Mouse (Mus musculus) c-Kit-positive CD71-positive TER-119-positive erythroid progenitor cells, embryonic 14.5 days (primary cell): ENCODE results near the gene Mtfp1.
"Not testable (repeated sequence)": the region's sequence is repeated elsewhere in the genome, so short reads cannot be mapped to it uniquely, and the experiment has no call there.

Experiments
- DNase-seq: peaks from one replicate; pipeline ENCODE4 v3.0.0-alpha.2; 2013; ENCODE audit warnings: low spot score

Gene Mtfp1

DNA sequence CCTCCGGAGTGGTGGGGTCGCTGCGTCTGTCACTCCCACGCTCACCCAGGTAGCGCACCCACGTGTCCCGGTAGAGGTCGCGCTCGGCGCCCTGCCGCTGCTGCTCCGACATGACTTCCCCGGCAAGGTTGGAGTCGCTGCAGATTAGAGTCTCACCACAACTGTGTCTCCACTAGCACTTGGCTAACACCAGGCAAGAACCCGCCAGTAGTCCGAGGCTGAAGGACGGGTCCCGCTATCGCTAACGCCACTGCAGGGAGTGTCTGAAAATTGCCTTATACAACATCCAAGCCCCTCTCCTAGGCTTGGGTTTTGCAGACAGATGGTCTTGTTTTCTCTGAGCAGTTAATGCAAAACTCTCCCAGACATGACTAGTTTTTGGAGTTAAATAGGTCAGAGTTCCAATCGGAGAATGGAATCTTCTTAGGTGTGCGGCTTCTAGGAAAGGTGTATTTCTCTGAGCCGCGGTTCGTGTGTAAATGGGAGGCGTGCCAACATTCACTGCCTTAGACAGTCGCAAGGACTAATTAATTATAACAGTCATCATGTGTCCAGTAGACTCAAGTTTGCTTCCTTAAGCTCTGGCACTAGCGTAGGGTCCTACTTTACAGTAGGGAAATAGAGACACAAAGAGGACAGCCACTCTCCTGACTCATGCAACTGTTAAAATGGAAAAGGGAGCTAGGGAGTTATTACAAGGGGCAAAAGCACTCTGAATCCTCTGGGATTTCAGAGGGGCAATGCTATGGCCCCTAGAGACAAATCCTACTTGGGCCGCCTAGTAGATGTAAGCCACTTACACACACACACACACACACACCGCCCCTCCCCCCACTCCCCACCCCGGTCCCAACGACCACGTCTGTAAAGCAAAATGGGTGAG, at the start of gene Mtfp1:
TSS of gene Mtfp1 (minus strand) at position 275 of the 883 bp plus-strand sequence.
- peak; percentile 66 for DNase-seq

DNA sequence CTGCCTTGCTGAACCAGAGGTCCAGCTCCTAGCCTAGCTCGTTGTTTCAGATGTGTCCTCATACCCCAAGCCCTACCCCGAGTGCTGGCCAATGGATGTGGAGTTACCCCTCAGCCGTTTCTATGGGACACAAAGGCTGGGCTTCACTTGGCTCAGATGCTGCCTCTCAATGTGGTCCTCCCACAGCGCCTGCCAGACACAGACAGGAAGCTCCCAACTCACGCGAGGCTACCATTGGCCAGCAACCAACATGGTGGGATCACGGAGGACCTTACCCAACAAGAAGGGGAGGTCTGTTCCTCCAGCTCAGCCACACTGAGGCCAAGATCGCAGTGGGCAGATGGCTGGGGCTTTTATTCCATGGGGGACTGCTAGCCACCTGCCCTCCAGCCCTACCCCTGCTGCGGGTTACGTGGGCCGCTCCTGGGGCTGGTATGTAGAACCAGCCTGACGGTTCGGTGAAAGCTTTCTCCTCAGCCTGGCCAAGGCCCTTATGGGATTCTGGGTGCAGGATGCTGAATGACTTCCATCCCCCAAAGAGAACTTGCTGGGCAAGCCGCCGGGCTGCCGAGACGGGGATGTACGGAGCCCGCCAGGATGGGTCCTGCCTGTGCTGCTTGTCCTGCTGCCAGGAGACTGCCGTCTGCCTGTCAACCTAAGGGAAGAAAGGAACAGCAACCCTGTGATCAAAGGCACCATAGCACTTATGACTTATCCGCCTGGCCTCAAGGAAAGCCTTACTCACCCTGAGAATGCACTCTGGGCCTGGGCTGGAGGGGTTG, 48.2 kb upstream of the Mtfp1 start:
- no peak for DNase-seq

GRCm38 (mm10) chr11:4142352-4142751, 47.1 kb upstream of the Mtfp1 start:
- DNase-seq: no peak

DNA sequence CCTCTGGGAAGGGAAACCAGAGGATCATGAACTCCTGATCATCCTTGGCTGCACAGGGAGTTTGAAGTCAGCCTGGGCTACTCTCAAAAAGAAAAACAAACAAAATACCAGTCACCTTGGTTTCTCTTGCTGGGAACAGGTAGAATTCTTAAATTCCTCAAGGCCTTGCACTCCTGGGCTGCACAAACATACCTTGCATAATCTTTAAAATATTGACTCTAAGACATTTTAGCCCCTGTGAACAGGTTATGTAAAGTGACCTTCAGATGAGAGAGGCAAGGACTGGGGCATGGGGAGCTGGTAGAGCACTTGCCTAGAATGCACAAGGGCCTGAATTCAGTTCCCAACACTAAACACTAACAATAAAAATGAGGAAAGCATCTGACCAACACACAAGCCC, 46.3 kb upstream of the Mtfp1 start:
- no peak for DNase-seq

DNA sequence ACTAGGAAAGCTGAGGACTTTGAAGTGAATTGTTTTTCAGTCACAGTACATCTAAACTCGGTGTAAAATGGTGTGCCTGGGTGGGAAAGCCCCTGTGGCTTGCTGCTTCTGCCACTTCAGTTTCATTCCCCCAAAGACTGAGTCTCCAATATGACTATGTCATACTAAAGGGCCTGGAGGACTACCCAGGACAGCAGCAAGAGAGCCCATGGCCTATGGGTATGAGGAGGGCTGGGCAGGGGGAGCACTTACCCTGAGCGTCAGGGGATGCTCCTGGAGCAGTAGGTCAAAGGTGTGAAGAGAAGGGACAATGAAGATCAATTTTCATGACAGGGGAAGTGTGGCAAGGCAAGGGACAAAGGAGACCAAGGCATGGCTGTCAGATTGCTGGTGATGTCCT, 43.7 kb upstream of the Mtfp1 start:
- no peak for DNase-seq

- peak; percentile 94 for DNase-seq
These were observed 40.0 kb upstream of the Mtfp1 start, which contains the start of gene Rnf215 for GRCm38 (mm10) chr11:4134986-4135935. Rnf215 (plus strand) TSS chr11:4135202.

DNA sequence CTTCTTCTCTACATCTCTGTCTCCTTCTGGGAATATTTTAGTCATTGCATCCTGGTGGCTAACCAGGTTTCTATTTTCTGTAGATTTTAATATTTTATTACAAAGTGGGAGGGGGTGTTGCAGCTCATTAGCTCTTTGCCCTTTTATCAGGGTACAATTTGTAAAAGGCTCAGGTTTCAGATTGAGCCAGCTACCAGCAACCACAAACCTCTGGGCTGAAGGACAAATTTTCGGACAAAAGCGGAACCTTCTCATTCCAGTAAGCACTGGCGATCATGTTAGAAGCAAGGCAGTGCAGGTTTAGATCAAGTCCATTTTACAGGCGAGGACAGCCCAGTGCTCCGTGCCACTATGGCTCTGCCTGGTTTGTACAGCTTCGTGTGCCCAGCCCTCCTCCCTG, 39.2 kb upstream of the Mtfp1 start:
- DNase-seq: no peak

DNA sequence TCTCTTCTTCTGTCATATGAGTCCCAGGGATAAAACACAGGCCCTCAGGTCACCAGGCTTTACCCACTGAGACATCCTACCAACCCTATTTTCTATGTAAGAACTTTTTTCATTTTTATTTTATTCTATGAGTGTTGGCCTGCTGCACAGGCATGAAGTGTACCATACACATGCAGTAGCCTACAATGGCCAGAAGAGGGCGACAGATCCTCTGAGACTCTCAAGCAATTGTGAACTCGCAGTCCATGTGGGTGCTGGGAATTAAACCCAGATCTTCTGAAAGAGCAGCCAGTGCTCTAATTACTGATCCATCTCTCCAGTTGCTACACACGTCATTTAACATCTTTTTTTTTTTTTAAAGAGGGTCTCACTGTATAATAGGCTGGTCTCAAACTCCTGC, 38.2 kb upstream of the Mtfp1 start:
- DNase-seq: peak; percentile 42

DNA sequence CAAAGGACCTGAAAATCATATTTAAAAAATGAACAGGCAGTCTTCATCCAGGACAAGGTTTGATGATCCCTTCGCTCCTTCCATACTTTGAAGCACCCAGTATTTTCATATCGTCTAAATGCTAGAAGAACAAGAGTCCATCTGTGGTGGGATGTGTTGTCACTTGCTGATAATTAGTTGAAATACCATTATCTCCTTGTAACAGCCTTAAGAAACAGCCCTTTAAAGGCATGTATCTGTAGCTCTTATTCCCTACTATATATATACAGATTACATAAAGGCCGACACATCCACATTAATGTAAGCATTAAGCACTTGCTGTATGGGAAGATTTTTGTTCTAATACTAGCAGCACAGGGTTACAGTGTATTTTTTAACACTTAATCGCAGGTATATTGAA, 33.2 kb upstream of the Mtfp1 start:
- DNase-seq: not testable (repeated sequence)

GRCm38 (mm10) chr11:4127059-4127458, 31.8 kb upstream of the Mtfp1 start:
- no peak for DNase-seq

- peak; percentile 64 for DNase-seq
These were observed 28.7 kb upstream of the Mtfp1 start for GRCm38 (mm10) chr11:4123922-4124321.

DNA sequence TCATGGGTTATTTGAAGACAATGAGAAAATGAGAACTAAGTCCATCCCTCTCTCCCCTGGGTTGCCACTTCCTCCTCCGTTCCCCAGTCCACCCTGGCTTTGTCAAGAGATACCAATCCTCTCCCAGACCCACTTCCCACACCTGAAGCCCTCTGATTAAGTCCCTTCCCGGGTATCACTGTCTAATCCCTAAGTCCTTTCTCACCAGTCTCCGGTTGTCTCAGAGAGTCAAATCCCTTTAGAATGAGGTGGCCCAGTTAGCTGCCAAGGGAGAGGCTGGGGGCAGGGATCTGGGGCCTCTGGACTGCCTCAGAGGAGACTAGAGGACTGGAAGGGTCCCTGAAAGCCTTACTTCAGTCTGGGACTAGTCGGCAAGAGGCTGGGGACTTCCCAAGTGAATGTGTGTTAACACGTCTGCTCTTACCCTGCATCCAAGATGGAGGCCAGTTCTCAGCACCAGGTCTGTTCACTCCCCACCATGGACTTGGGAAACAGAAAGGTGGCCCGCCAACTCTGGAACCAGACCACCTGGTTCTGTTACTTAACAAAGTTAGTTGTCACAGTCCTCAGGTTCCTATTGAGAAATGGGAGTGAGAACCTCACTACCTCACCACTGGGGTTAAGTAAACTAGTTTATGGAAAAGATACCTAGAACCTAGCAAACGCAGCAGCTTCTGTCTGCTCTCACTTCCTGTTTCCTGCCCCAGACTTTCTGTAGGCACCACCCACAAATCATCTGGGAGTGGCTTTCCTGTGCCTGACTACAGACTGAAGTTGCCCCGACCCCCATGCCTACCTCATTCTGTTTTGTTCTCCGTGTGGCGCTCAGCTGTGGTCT, 27.7 kb upstream of the Mtfp1 start, which contains the start of gene Sec14l2:
TSS of gene Sec14l2 (minus strand) at position 674 of the 838 bp plus-strand sequence.
- DNase-seq: no peak

DNA sequence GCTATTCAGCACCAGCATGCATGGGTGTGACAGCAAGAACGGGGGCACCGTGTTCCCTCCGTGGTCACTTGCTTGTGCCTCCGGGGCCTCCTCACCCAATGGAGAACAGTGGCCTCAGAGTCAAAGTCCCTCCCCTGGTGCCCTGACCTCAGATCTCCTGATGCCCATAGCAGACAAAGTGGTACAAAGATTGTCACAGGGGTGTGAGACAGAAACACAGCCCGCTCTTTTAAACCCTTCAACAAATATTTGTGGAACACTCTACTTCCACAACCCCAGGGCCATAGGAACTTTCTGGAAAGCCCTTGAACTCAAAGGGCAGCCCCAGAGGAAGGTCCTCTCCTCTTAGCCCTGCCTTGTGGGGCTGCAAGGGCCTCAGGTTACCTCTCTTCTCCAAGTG, 27.0 kb upstream of the Mtfp1 start:
- no peak for DNase-seq

DNA sequence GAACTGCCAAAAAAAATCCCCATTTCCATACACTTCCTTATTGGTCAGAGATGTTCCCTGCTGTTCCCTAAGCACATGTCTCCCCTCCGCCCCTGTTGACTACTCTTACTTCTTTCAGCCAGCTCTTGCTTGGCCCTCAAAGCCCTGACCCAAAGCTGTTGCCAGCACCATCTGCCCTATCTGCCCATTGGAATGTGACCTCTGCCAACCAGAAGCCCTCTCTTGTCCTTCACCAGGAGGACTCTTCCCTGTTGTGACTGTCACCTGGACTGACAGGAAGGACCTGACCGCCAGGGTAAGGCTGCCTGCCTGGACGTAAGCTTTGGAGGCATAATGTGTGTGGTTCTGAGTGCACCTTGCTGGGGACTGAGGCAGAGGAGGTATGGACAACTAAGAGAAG, 26.4 kb upstream of the Mtfp1 start:
- DNase-seq: no peak

DNA sequence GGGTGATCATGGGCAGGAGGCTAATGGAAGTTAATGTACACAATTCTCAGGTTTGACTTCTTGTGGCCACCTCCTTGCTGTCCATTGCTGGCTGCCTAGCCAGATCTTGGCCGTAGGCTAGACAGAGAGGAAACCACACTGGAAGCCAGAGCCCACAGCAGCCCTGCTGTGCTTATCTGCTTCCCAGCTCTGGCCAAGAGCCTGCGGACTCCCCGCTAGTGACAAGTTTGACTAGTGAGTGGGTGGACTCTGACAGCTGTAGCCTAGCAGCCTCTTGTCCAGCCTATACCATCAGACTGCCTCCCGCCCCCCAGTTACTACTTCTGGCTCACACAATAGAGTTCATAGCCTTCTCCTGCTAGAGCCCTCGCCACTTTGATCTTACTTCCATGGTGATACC, 24.4 kb upstream of the Mtfp1 start:
- DNase-seq: no peak

GRCm38 (mm10) chr11:4118081-4118921, 23.1 kb upstream of the Mtfp1 start:
- peak; percentile 44 for DNase-seq

DNA sequence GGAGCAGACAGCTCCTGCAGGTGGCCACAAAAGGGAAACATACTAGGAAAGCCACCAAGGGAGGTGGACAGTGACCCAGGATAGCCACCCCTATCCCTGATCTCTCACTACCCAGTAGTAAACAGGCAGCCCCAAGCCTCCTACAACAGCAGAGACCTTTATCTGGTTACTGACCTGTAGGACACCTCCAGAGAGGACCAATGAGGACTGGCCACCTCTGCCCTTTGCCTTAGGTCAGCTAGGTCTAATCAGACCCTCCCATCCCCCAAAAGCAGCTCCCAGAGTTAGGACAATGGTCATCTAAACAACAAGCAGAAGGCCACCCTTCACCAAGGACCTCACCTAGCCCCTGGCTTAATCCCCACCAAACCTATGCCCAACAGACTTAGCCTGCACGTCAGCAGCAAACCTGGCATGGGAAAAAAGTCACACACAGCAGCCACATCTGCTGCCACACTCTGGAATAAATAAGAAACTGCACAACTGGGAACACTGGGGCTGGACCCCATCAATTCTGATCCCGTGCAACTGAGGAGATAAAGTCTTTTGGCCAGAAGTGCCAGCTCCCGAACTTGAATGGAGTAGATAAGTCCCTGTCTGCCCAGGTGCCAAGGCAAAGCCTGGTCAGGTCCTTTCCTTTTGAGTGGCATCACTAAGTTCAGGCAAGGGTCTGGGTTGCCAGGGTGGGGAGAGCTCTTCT, 22.3 kb upstream of the Mtfp1 start:
- DNase-seq: no peak

DNA sequence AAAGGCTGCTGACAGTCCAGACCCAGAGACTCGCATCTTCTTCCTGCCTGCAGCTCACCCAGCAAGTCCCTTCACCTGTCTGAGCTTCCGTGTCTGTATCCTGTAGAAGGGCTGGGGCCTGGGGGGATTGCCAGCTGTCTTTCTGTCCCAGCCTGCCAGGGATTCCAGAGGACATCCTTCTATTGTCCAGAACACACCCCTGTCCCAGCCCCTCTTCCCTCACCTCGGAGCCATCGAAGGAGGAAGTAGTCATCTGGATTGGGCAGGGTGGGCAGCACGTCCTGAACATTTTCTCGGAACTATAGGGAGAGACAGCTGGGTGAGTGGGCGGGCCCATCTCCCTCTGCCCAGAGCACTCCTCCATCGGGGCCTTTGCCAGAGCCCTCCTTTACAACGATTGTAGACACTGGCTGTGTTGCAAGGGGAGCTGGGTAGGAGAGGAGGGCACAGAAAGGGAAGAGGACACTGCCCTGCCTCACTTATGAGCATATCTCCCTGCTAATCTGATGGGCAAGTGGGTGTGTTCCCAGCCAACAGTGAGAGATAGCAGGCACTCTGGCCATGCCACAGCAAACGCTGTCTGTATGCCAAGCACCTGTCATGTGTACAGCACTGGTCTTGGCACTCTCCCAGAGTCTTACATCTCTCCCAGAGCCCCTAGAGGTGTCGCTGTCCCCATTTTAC, 21.4 kb upstream of the Mtfp1 start:
- DNase-seq: no peak

GRCm38 (mm10) chr11:4115407-4115806, 20.2 kb upstream of the Mtfp1 start:
- no peak for DNase-seq
